Mouse (Mus musculus): ENCODE measurements around the gene Clk2.
"Not testable (repeated sequence)": the region's sequence is repeated elsewhere in the genome, so short reads cannot be mapped to it uniquely, and the experiment has no call there.

Gene Clk2

DNA sequence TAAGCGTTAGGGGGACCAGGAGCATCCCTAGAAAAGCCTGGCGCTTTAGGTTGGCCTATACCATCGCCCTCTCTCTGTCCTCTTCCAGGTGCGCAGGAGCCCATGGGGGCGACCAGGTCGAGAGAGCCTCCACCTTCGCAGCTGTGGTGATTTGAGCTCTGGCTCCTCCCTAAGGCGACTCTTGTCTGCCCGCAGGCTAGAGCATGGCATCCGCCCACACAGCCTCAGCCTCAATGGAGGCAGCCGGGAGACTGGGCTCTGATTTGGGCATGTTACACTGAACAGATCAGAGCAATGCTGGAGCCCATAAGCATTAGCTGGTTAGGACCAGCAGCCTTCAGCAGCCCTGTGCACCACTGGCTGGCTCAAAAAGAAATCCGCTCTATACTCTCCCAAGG, 23.9 kb downstream of the Clk2 start:
- no peak for DNase-seq (ENCODE audit: low read depth, low spot score)

DNA sequence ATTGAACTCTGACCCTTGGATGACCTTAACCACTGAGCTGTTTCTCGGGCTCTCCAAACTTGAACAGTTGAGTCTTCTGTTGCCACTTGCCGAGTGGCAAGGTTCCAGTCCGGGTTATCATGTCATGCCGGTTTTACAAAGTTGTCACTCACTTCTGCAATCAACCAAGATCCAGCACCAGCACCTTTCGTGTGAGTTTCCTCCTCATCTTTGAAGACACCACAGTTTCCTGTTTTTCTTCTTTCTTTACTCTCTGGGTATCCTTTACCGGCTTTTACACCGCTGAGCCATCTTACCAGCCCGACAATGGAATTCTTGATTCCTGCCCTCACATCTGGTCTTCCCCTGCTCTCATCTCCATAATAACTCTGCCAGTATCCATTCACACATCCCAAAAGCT, 25.8 kb downstream of the Clk2 start:
- no peak for DNase-seq (ENCODE audit: low read depth, low spot score)

DNA sequence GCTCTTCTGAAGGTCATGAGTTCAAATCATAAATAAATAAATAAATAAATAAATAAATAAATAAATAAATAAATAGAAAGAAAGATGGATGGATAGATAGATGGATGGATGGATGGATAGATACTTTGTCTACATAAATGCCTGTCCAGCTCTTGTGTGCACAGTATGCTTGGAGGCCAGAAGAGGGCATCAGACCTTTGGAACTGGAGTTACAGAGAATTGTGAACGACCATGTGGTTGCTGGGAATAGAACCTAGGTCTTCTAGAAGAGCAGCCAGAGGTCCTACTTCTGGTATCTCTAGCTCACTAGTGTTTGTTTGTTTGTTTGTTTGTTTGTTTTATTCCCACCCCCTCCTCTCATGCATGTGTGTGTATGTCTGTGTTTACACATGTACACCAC, 28.8 kb downstream of the Clk2 start:
- DNase-seq (ENCODE audit: low read depth, low spot score), result no peak

DNA sequence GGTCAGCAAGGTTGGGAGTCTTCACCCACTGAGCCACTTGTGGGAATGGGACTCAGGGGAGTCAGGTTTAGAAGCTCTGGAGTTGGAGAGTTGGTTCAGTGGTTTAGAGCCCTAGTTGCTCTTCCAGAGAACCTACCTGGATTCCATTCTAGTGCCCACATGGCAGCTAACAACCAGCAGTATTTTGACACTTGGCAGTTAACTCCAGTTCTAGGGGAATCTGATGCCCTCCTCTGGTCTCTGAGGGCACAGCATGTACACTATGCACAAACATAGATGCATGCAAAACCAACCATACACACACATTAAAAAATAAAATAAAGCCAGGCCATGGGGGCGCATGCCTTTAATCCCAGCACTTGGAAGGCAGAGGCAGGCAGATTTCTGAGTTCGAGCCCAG, 29.3 kb downstream of the Clk2 start:
- no peak for DNase-seq (ENCODE audit: low read depth, low spot score)

DNA sequence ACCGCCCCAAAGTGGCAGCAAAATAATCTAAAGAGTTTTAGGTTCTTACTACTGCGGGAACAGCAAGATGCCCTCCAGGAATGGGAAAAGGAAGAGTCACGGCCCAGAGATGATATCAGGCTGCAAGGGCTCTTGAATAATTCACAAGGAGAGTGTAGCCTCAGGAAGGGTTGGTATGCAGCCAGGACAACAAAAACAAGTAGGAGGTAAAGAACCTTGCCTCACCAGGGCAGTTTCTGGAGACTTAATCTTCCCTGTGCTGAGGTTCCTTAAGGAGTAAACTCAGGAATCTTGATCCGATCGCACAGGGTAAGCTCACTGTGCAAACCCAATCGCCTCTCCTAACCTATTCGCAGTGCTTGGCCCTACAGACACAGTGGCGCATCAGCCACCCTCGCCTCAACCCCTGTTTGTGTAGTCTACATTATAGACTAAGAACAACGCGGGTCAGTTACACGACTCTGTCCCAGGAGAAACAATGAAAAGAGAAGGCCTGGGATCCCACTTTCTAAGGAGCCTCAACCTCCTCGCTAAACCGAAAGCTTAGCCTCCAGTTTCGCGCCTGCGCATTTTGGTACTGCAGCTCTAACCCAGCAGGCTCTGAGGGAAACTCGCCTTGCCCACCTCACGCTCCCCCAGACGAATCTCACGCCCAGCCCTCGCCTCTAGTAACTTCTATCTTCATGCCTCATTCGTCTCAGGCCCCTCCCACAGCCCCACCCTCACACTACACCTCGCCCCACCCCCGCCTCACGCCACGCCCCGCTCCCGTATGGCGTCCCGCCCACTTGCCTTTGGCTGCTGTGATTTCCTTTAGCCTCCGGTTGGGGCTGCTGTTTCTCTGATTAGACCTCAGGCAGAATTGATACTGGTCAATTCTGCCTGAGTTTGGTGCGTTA, 31.6 kb downstream of the Clk2 start:
- DNase-seq (ENCODE audit: low read depth, low spot score), result peak; percentile 73

DNA sequence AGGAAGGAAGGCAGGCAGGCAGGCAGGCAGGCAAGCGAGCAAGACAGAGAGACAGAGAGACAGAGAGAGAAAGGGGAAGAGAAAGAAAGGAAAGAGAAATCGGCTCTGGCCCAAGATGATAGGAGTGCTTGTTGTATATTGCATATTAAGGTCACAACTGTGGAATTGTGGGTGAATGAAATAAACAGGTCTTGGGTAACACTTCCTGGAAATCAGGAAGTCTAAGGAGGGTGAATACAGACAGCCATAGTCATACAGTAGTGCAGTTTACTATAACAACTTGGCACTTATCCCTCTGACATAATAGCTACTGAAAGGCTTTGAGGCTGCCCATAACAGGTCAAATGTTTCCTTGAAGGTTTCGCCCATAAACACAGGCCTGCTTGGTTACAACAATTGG, 35.2 kb downstream of the Clk2 start:
- DNase-seq (ENCODE audit: low read depth, low spot score), result no peak

DNA sequence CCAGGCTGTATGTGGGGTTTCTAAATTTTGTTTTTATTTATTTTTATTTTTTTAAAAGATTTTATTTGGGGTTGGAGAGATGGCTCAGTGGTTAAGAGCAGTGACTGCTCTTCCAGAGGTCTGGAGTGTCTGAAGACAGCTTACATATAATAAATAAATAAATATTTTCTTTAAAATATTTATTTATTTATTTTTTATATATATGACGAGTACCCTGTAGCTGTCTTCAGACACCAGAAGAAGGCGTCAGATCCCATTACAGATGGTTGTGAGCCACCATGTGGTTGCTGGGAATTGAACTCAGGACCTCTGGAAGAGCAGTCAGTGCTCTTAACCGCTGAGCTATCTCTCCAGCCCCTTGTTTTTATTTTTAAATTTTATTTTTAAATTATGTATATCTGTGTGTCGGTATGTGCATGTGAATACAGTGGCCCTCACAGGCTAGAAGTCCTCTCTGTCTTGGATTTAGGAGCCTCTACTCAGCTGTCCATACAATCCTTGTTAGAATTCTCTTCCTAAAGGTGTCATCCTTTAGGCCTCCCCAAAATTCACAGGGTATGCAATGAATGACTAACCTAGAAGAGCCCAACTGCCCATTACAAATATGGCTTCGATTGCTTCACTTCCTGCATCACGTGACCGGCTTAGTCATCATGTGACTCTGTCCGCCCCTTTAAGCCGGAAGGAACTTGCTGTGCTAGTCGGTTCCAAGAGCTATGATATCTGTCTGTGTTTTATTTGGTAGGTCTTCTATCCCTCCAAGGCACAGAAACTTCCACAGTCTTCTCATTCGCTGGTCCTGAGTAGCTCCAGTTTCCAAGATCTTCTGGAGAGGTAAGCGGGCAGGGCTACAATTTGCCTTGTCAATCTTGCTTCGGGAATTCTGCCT, 37.9 kb downstream of the Clk2 start, which contains the start of gene Gba:
TSS of gene Gba (plus strand) at position 676 of the 889 bp plus-strand sequence.
- peak; percentile 86 for DNase-seq (ENCODE audit: low read depth, low spot score)

DNA sequence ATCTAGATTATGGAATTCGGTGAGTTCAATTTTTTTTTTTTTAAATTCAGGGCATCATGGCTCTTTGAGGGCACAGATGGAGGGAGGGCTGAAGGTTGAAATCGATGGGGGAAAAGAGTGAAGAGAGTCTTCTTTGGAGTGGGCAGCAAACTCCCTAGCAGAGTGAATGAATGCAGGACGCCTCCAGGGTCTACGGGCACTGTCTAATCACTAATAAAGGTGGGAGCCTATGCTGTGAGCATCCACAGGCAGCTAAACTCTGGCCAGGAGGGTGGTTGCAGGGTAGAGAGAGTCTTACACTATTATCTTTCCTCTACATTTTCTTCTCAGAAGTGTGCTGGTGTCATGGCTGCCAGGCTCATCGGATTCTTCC, 38.5 kb downstream of the Clk2 start:
- no peak for DNase-seq (ENCODE audit: low read depth, low spot score)

DNA sequence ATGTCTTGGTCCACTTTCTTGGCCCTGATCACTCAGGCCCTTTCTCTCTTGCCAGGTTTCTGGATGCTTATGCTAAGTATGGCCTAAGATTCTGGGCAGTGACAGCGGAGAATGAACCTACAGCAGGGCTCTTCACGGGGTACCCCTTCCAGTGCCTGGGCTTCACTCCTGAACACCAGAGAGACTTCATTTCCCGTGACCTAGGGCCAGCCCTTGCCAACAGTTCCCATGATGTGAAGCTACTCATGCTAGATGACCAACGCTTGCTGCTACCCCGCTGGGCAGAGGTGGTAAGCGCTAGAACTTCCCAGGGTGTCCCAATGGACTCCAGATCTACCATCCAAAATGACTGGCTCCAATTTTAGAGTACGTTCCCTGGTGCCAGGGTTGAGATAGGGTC, 41.5 kb downstream of the Clk2 start:
- DNase-seq (ENCODE audit: low read depth, low spot score), result no peak

DNA sequence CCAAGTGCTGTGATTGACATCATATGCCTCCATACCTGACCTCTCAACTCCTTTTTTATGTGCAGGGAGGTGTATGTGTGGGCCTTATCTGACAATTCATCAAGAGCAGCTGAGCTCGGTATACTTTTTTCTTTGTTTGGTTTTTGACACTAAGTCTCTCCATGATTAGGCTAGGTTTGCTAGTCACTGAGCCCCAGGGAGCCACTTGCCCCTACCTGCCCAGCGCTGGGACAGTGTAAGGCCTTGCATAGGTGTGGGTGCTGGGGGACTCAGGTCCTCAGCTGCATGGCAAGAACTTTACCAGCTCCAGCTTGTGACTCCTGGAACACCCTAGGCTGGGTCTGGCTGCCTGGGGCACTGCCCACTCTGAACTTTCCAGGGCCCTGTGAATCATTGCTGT, 42.1 kb downstream of the Clk2 start:
- DNase-seq (ENCODE audit: low read depth, low spot score), result no peak

DNA sequence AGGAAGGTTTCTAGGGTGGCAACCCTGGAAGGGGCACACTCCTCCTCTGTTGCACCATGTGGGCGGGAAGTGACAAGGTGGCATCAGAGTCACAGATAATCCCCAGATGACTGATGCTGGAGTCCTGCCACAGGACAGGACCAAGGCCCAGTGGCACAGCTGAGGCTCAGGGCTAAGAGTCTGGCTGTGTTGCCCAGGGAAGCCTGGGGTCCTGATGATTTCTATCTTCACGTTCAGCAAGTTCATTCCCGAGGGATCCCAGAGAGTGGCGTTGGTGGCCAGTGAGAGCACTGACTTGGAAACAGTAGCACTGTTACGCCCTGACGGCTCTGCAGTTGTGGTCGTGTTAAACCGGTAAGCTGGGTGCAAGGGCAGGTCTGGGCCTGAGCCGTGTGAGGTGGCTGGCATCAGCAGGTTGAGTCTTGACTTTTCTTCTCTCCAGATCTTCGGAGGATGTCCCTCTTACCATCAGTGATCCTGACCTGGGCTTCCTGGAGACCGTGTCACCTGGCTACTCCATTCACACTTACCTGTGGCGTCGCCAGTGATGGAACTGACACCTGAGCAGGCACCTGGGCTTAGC, 43.6 kb downstream of the Clk2 start:
- DNase-seq (ENCODE audit: low read depth, low spot score), result no peak

DNA sequence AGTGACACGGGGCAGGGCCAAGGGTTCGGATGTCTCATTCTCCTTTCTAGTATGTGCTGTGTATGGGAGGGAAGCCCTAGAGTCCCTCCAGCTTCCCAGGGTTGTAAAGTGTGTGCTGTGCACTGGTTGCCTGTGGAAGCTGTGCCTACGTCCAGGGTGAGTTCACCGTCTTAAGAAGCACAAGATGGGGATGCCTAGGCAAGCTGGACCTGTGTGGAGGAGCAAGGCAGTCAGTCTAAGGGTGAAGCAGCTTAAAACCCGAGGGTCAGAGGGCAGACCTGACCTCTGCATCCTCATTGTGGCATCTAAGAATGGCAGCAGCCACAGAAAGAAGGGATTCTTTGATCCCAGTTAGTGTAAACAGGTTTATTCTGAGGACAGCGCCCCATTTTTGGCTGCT, 44.1 kb downstream of the Clk2 start:
- DNase-seq (ENCODE audit: low read depth, low spot score), result no peak

DNA sequence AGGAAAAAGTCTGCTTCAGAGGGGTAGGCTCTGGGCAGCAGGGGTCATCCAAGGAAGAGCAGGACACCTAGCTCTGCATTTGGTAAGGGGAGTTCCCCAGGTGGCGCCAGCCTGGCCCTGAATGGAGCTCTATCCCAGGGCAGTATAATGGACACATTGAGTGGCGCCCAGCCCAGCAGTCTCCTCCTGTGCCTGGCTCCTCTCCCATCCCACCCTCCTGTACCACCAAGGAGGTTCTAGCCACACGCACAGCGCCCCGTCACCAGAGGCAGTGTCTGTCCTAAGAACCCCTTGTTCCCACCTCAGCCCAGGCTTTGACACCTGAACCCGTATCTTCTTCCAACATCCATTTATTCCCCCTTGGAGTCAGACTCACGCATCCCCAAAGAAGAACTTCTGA, 45.1 kb downstream of the Clk2 start:
- DNase-seq (ENCODE audit: low read depth, low spot score), result no peak

DNA sequence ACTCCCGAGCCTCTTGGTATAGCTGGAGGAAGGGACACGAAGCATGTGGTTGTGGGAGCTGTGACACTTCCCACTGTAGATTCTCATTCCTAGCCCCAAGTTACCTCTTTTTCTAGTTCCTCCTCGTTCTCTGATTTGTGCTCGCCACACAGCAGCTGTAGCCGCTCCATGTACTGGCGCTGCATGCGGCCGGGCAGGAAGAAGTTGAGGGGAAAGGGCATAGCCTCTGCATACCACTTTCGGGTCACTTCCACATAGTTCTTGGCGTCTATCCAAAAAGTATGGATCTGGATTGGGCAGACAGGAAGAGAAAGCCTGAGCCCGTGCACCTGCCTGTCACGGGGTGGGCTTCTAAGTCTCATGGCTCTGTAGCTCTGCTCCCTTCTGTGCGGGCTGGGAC, 45.6 kb downstream of the Clk2 start:
- no peak for DNase-seq (ENCODE audit: low read depth, low spot score)

DNA sequence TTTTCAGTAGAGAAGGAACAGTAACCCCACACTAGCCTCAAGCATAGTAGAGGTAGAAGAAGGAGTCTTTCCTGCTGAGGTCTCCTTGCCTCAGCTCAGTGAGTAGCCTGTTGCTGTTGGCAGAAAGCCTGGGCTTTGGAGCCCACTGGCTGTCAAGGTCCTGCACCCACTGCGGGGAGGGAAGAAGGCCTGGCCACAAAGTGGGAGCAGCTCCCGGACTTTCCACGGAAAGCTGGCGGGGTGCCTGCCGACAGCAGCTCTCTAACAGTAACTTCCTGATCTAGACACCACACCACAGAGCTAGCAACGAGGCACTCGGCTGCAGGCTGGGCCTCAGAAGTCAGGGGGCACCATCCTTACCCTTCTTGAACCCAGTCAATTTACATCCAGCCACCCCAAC, 46.1 kb downstream of the Clk2 start:
- no peak for DNase-seq (ENCODE audit: low read depth, low spot score)

DNA sequence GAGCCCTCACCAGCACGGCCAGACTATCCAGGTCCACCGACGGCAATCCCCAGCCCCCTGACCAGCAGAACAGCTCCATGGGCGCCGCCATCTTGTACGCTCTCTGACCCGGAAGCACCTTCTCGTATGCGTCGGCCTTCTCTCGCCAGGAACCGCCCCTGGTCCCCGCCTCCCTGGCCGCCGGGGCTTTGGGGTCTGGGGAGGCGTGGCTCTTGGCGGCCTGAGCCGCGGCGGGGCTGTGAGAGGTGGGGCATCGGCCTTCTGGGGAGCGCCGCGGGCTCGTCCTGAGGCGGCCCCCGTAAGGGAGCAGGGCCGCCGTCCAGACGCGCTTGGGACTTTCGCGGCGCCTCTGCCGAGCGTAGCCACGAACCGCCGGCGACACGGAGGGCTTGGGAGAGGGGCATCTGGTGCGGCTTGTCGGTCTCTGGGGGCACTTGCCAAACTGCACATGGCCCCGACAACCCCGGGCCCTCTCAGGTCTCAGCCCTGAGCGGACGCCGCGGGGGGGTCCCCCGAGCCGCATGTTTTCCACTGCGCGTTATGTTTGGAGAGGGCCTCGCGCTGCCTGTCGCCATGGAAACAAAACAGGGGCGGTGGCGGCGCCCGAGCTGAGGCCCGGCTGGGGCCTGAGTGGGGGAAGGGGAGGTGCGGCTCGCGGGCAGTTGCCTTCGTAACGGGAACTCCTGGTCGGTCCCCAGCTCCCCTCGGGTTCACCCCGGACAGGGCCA, 49.4 kb downstream of the Clk2 start:
- DNase-seq (ENCODE audit: low read depth, low spot score), result peak; percentile 79

DNA sequence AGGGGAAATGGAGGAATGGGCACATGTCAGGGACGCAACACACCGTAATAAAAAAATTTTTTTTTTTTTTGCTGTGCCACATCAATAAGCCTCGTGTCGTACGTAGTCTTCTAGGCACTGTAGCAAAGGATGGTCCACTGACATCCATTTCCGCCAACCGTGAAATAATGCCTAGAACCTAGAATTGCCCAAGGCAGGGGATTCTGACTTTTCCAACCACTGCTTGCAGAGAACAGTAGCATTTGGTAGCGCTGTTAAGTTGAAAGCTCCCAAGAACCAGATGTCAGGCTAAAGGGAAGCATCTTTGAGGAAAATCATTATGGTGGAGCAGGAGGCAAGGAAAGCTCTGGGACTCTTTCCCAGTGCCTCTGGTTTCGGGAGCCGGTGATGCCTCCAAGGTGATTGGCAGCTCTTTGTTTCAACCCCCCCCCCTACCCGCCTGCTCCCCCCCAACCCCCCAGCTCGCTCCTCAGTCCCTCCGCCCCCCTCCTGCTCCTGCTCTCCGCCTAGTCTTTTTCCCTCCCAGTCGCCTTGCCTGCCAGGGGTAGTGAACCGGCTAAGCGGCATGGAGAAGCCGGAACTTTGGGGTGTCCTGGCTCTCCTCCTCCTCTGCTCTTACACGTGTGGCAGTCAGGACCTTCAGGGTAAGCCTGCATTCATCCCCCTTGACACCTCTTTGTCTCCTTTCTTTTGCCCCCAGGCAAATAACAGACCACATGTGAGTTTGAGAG, 50.3 kb downstream of the Clk2 start, which contains the start of gene Thbs3:
TSS of gene Thbs3 (plus strand) at position 500 of the 731 bp plus-strand sequence.
- no peak for DNase-seq (ENCODE audit: low read depth, low spot score)

DNA sequence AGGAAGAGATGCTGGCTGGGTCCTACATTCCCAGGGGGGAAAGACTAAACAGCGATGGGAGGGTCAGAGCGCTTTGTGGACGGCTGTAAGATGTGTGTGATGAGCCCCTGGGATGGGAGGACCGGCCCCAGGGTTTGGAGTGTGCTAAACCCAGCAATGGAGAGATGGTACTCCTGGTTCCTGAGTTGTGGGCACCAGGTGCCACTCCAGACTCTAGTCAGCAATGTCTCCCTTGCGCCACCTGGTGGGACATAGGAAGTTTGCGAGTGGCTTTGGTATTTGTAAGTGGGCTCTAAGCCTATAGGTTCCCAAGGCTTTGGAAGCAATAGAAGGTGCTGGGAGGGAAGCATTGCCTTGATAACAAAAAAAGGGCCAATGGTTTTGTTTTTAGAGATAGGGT, 51.3 kb downstream of the Clk2 start:
- DNase-seq (ENCODE audit: low read depth, low spot score), result peak; percentile 80

DNA sequence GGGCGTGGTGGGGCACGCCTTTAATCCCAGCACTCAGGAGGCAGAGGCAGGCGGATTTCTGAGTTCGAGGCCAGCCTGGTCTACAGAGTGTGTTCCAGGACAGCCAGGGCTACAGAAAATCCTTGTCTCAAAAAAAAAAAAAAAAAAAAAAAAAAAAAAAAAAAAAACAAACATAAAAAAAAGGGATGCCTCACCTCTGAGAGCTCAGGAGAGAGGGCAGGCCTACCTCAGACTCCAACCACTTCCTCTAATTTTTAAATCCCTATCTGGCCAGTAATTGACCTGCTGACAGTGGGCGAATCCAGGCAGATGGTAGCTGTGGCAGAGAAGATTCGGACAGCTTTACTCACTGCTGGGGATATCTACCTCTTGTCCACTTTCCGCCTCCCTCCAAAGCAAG, 51.8 kb downstream of the Clk2 start:
- not testable (repeated sequence) for DNase-seq (ENCODE audit: low read depth, low spot score)

DNA sequence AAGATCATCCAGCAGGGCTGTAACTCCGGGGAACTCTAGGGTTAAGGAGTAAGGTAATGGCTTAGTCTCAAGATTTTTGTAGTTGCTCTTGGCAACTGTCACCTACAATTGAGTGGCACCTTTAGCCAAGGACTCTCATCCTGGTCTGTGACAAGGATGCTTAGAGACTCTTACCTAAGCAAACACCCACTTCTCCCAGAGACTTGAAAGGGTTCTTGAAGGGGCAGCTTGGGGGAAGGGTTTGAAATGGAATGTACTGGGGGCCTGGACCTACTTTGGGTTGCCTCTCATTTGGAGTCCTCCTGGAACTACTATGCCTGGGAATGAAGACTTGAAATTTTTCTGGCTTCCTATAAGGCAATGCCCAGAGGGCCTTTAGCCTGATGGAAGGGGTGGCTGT, 53.7 kb downstream of the Clk2 start:
- no peak for DNase-seq (ENCODE audit: low read depth, low spot score)

DNA sequence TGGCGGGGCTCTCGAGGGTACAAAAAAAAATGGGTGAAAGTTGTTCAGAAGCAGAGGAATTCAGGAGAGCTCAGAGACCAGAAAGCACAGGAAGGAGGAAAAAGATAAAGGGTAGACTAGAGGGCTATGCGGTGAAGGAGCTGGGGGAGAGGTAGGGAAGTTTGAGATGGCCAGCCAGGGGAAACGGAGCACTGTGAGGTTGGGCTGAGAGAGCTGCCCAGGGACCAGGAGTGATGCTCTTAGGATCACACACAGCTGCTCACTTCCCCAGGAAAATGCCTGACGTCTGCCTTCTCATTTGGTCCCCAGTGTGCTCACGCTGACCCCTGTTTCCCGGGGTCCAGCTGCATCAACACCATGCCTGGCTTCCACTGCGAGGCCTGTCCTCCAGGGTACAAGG, 55.0 kb downstream of the Clk2 start:
- no peak for DNase-seq (ENCODE audit: low read depth, low spot score)
